Mouse (Mus musculus): ENCODE measurements around the gene Slc5a5.

The Slc5a5 gene

GRCm38 (mm10) chr8:70892022-70892895 lies at the start of gene Slc5a5:
Gene Slc5a5 (minus strand): TSS chr8:70892757.
- DNase-seq (ENCODE audit: low spot score in 2 of 2), result no peak

- DNase-seq (ENCODE audit: low spot score in 2 of 2), result no peak
Observed at GRCm38 (mm10) chr8:70941478-70941877, 48.9 kb upstream of the Slc5a5 start.

DNA sequence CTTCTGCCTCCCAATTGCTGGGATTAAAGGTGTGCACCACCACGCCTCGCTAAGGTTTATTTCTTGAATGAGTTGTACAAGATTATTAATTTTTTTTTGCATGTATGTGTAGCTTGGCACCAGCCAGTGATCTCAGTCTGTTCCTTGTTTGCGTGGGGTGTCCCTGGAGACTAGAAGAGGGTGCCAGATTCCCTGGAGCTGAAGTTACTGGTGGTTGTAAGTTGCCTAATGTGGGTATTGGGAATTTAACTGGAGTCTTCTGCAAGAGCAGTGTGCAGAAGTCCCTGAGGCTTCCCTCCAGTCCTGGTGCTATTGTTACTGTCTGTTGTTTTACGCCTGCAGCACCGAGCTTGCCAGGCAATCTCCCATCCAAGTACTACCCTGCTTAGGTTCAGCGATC lies 44.6 kb upstream of the Slc5a5 start:
- no peak for DNase-seq (ENCODE audit: low spot score in 2 of 2)

DNA sequence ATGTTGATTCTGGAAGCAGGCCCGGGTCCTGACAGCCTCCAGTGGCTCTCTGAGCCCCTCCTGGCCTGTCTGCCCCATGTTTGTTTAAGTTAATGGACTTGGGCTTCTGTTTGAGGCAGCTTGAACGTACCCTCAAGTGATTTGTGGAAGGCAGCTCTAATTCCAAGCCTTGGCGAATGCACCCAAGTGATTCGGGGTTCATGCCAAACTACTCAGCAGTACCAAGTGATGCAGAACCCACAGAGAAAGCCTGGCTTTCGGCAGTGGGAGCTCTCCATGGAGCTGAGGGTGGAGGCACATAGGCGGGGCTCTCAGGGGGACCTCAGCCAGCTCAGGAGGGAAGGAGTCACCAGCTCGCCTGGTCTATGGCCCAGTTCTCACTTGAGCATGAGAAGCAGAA lies 42.2 kb upstream of the Slc5a5 start:
- DNase-seq (ENCODE audit: low spot score in 2 of 2), result no peak

- no peak for DNase-seq (ENCODE audit: low spot score in 2 of 2)
Observed at GRCm38 (mm10) chr8:70933036-70933435, 40.5 kb upstream of the Slc5a5 start.

- DNase-seq (ENCODE audit: low spot score in 2 of 2), result no peak
Observed at GRCm38 (mm10) chr8:70931731-70932130, 39.2 kb upstream of the Slc5a5 start.

- no peak for DNase-seq (ENCODE audit: low spot score in 2 of 2)
Observed at GRCm38 (mm10) chr8:70928778-70929322, 36.3 kb upstream of the Slc5a5 start.

GRCm38 (mm10) chr8:70928096-70928495 lies 35.5 kb upstream of the Slc5a5 start:
- DNase-seq (ENCODE audit: low spot score in 2 of 2), result no peak

DNA sequence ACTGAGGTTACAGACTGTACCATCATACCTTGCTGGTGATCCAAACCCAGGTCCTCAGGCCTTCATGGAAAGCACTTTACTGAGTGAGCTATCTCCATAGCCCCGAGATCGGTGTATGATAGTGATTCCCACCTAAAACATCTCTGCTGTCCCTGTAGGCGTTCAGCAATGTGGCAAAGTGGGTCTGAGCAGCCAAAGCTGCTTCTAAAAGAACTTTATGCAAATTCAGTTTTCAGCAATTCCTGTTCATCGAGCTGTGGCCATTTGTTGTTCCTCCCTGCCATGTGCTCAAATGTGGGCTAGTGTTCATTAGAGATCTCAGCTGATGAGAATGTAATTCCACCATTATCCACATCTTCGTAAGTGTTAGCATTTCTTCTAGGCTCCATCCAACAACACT lies 33.8 kb upstream of the Slc5a5 start:
- DNase-seq (ENCODE audit: low spot score in 2 of 2), result no peak

GRCm38 (mm10) chr8:70925754-70926153 lies 33.2 kb upstream of the Slc5a5 start:
- DNase-seq (ENCODE audit: low spot score in 2 of 2), result no peak

GRCm38 (mm10) chr8:70924151-70924550 lies 31.6 kb upstream of the Slc5a5 start:
- DNase-seq (ENCODE audit: low spot score in 2 of 2), result no peak

GRCm38 (mm10) chr8:70920049-70920922 lies 27.7 kb upstream of the Slc5a5 start:
- no peak for DNase-seq (ENCODE audit: low spot score in 2 of 2)

DNA sequence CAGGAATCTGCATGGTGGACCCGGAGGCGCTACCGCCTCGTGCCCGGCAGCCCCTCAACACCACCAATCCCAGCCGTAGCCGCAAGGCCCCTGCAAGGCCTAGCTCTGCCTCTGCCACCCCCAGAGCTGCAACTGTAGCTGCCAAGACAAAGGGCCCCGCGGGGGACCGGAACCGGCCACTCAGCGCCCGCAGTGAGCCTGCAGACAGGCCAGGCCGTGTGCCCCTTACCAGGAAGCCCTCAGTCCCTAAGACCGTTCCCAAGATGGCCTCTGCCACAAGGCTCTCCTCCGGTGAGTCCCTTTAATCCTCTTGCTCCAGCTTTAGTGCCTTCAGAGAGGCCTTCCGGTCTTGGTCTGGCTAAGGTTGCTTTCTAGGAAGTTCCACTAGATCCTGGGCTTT lies 22.1 kb upstream of the Slc5a5 start:
- DNase-seq (ENCODE audit: low spot score in 2 of 2), result no peak

GRCm38 (mm10) chr8:70913523-70913922 lies 21.0 kb upstream of the Slc5a5 start:
- DNase-seq (ENCODE audit: low spot score in 2 of 2), result no peak

DNA sequence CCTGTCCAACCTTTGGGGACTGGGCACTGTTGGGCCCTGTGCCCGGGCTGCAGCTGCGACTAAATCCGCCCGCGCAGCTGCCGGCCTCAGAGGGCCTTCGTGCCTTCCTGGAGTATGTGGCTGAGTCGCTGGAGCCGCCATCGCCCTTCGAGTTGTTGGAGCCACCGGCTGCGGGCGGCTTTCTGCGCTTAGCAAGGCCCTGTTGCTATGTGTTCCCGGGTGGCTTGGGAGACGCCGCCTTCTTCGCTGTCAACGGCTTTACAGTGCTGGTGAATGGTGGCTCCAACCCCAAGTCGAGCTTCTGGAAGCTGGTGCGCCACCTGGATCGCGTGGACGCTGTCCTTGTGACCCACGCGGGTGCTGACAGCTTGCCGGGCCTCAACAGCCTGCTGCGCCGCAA lies 20.4 kb upstream of the Slc5a5 start:
- DNase-seq (ENCODE audit: low spot score in 2 of 2), result no peak

DNA sequence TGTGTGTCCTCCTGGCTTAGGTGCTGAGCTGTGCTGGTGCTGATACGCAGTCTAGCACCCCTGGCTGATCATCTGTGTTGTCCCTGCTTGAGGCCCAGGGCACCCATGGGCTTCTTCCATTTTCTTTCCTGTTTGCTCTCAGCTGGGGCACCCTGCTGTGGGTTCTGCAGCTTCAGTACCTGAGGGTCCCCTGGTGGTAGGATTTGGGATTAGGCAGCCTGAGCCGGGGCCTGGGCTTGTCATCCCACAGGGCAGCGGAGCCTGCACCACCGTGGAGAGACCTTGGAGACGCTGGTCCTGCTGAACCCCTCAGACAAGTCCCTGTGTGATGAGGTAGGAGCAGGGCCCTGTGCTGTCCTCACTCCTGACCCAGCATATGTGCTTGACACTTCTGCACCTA lies 19.0 kb upstream of the Slc5a5 start:
- DNase-seq (ENCODE audit: low spot score in 2 of 2), result no peak

DNA sequence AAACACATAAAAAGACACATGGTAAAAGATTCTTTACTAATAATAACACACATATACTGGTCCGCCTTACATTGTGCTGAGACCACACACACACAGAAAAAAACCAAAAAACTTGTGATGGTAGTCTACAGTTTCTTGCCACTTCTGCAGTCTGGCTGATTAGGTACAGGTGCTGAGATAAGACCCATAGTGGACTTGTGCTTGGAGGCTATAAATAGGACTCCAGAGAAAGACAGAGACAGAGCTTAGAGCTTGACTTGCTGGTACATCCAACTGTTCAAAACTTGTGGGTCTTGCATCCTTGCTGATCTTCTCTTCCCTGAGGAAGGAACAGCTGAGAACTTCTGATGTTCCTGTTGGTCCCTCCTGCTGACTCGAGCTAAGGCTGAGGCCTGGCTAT lies 15.0 kb upstream of the Slc5a5 start:
- no peak for DNase-seq (ENCODE audit: low spot score in 2 of 2)

DNA sequence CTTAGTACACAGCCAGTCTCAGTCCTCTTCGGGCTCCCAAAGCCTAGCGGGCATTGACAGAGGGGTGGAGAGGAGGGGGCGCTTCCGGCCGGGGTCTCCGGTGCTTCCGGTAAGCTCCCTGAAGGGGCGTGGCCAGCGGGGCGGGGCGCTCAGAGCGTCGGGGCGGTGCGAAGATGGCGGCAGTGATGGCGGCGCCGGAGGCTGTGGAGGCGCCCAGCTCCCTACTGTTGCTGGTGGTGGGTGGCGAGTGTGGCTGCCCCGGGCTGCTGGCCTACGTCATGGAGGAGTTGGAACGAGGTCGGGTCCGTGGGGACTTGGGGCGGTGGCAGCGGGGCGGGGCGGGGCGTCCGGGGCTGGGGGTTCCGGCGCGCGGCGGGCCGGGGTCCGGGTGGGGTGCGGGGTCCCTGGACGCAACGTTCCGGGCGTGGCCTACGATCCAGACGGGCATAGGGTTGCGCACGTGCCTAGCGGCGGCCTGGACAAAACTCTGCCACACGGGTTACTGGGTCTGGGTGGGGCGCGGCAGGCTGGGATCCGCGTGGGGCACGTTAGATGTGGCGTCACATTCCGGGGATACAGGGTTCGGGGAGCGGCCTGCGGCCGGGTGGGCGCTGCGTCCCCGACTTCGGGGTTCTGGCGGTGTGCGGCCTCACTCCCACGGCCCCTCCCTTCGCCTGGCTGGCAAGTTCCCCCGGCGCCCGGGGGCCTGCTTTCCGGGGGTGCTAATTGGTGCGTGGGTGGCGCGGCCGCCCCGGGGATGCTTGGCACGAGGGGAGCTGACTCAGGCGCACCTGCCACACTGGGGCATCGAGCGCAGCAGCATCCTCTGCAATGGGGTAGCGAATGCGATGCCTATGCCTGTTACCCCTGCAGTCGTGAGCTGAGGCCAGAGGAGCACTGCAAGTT lies 13.5 kb upstream of the Slc5a5 start, which contains the start of gene Map1s:
Map1s (plus strand) TSS at position 102 of the 906 bp plus-strand sequence.
- DNase-seq (ENCODE audit: low spot score in 2 of 2), result peak; percentile 57 to 63

DNA sequence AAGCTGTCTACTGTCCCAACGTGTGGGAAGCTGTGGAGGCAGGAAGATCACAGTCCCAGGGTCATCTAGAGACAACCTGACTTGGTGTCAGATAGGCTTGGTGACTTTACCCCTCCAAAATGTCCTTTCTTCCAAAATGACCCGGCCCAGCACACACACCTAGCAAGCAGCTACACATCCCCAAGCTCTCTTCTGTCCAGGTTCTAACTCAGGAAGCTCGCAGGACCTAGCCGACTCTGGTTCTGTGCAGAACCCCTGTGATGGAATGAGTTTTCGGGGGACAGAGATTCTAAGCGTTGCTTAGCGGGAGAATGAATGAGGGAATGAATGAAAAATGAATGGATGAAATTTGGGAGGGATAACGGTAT lies 12.9 kb upstream of the Slc5a5 start:
- DNase-seq (ENCODE audit: low spot score in 2 of 2), result no peak

DNA sequence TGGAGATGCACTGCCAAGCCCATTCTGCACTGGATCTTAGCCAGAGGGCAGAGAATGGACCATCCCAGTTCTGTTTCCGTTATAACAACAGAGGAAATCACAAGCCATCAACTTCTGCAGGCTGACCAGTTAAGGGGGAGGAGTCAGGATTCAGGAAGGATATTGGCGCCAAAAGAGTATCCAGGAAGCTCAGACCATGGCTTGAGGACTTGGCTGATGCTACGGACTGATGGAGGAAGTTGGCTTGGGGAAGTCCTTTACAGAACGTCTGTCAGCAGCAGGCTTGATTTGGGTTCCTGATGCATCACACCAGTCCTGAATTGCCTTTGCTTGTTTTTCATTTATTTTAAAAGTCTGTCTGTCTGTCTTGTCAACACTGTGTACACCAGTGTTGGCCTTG lies 12.0 kb upstream of the Slc5a5 start:
- no peak for DNase-seq (ENCODE audit: low spot score in 2 of 2)

GRCm38 (mm10) chr8:70903582-70903981 lies 11.0 kb upstream of the Slc5a5 start:
- no peak for DNase-seq (ENCODE audit: low spot score in 2 of 2)
